Mouse (Mus musculus) olfactory bulb, adult 2 months (tissue): Measurements from ENCODE around the gene Gm11569. TPM values are rescaled to one million over a fixed set of nuclear protein-coding genes. Genes with fewer than 3 reads are reported as not detected.
"Not testable (repeated sequence)": the region's sequence is repeated elsewhere in the genome, so short reads cannot be mapped to it uniquely, and the experiment has no call there.

ENCODE experiments used
- H3K27ac ChIP-seq: fragments of 200-500 bp; 2 replicates; pipeline ENCODE4 v1.5.1; 2012; ENCODE audit warnings: low read depth, low read length; ENCODE audit not compliant: insufficient read depth
- H3K4me1 ChIP-seq: fragments of 200-500 bp; 2 replicates; pipeline ENCODE4 v1.6.1; 2012; ENCODE audit warnings: low read length; ENCODE audit not compliant: control insufficient read depth, insufficient read depth
- H3K4me3 ChIP-seq: fragments of 200-500 bp; 2 replicates; pipeline ENCODE4 v1.5.1; 2012; ENCODE audit warnings: mild to moderate bottlenecking, low read depth, low read length, moderate library complexity; ENCODE audit not compliant: insufficient read depth
- CTCF ChIP-seq: fragments of 200-500 bp; IDR thresholded peaks from 2 replicates; pipeline ENCODE4 v1.5.1; 2012; ENCODE audit warnings: low read depth, mild to moderate bottlenecking, low read length, moderate library complexity; ENCODE audit not compliant: insufficient read depth
- POLR2A ChIP-seq: fragments of 200-500 bp; IDR thresholded peaks from 2 replicates; pipeline ENCODE4 v1.6.1; 2012; ENCODE audit warnings: mild to moderate bottlenecking, low read depth, low read length, moderate library complexity; ENCODE audit not compliant: insufficient read depth
- WGBS: fragments of 180-500 bp; shearing (Covaris S2); methylation state at CpG from one replicate; pipeline ENCODE4 v1.1.7; 2018; 5-methylcytosine and 5-hydroxymethylcytosine counted together
- polyA plus RNA-seq: library from polyadenylated mRNA; stranded (reverse); fragments of >200 nt; gene quantifications from 2 replicates; pipeline ENCODE4 v1.2.4, GENCODE M21; 2012; ENCODE audit warnings: low replicate concordance; ENCODE audit not compliant: missing spikeins, insufficient read depth, insufficient read length

Gene Gm11569
- polyA plus RNA-seq: not detected in 2 replicates

- no CpG with 5 or more reads among the region's 1 CpGs for WGBS
- not testable (repeated sequence) for H3K4me1 ChIP-seq, H3K27ac ChIP-seq, H3K4me3 ChIP-seq
Measured at GRCm38 (mm10) chr11:99798832-99799231, at the start of gene Gm11569. Gene Gm11569 (minus strand): TSS chr11:99798932.

- Histone ChIP-seq H3K27ac (no peak overlapping the region), H3K4me3 (no peak overlapping the region), H3K4me1 (no peaks in the 10 kb centered on the region)
- WGBS: 96% methylated on average over 2 of the region's 2 CpGs
- TF ChIP-seq CTCF (no peak), POLR2A (no peak)
Measured at GRCm38 (mm10) chr11:99846746-99847145, 48.0 kb upstream of the Gm11569 start.

- H3K27ac ChIP-seq: no peak overlapping the region
- H3K4me1 ChIP-seq: no peaks in the 10 kb centered on the region
- no peak overlapping the region for H3K4me3 ChIP-seq
- TF ChIP-seq POLR2A: no peak
- TF ChIP-seq CTCF: no peak
- WGBS: 40% methylated on average over 1 of the region's 1 CpGs
Measured at GRCm38 (mm10) chr11:99842185-99842584, 43.5 kb upstream of the Gm11569 start.

- no peak for TF ChIP-seq POLR2A
- no peak for TF ChIP-seq CTCF
- H3K4me1 ChIP-seq: no peaks in the 10 kb centered on the region
- H3K27ac ChIP-seq: no peak within 1 kb of the TSS
- WGBS: 76% methylated on average over 1 of the region's 1 CpGs
- H3K4me3 ChIP-seq: no peak within 1 kb of the TSS
Measured at GRCm38 (mm10) chr11:99837966-99838365, 39.2 kb upstream of the Gm11569 start, which contains the start of gene 2300003K06Rik. Gene 2300003K06Rik (minus strand): TSS chr11:99838066.

- H3K4me1 ChIP-seq, H3K27ac ChIP-seq, H3K4me3 ChIP-seq: not testable (repeated sequence)
- WGBS: 89% methylated on average over 2 of the region's 2 CpGs
Measured at GRCm38 (mm10) chr11:99815566-99815965, 16.8 kb upstream of the Gm11569 start, which contains the start of gene Gm11564. Gene Gm11564 (minus strand): TSS chr11:99815666.

- not testable (repeated sequence) for H3K27ac ChIP-seq, H3K4me3 ChIP-seq, H3K4me1 ChIP-seq
Measured at GRCm38 (mm10) chr11:99809792-99810191, 11.1 kb upstream of the Gm11569 start, which contains the start of gene Krtap4-13. Gene Krtap4-13 (minus strand): TSS chr11:99809892.

- H3K4me1 ChIP-seq, H3K27ac ChIP-seq: not testable (repeated sequence)
- WGBS: no CpG with 5 or more reads among the region's 1 CpGs
Measured at GRCm38 (mm10) chr11:99804346-99804745, 5.6 kb upstream of the Gm11569 start, which contains the start of gene Gm11554. Gene Gm11554 (minus strand): TSS chr11:99804446.

GRCm38 (mm10) chr11:99793367-99793766, 5.4 kb downstream of the Gm11569 start, which contains the start of gene Gm11596:
Gene Gm11596 (minus strand): TSS chr11:99793467.
- TF ChIP-seq POLR2A (no peak), CTCF (no peak)
- Histone ChIP-seq H3K27ac (no peak within 1 kb of the TSS), H3K4me1 (peaks cover 3% of the 10 kb centered on the region; the same call in 1 of the 2 replicates), H3K4me3 (no peak within 1 kb of the TSS)
- 84% methylated on average over 2 of the region's 2 CpGs for WGBS

More at GRCm38 (mm10) chr11:99804346-99804745, 5.6 kb upstream of the Gm11569 start, which contains the start of gene Gm11554:
- H3K4me3 ChIP-seq: not testable (repeated sequence)

GRCm38 (mm10) chr11:99784900-99785299, 13.8 kb downstream of the Gm11569 start, which contains the start of gene Krtap4-9:
Gene Krtap4-9 (plus strand): TSS chr11:99785200.
- not testable (repeated sequence) for H3K4me1 ChIP-seq, H3K4me3 ChIP-seq, H3K27ac ChIP-seq

- 97% methylated on average over 2 of the region's 2 CpGs for WGBS
- no peak for TF ChIP-seq CTCF
- TF ChIP-seq POLR2A: no peak
- no peaks in the 10 kb centered on the region for H3K4me1 ChIP-seq
- H3K27ac ChIP-seq: no peak within 1 kb of the TSS
- no peak within 1 kb of the TSS for H3K4me3 ChIP-seq
Measured at GRCm38 (mm10) chr11:99780604-99781003, 18.1 kb downstream of the Gm11569 start, which contains the start of gene Krtap4-8. Gene Krtap4-8 (minus strand): TSS chr11:99780704.
